Mouse (Mus musculus) heart, adult 2 months (tissue): ENCODE data around the gene Acsf2. TPM values are rescaled to one million over a fixed set of nuclear protein-coding genes. Genes with fewer than 3 reads are reported as not detected.

Experiments used
- DNase-seq, 2 experiments: peaks; one replicate each; pipeline ENCODE4 v3.0.0; 2021
- H3K27ac ChIP-seq: fragments of 200-600 bp; 2 replicates; pipeline ENCODE4 v1.8.1; 2022
- H3K27me3 ChIP-seq: fragments of 200-500 bp; 2 replicates; pipeline ENCODE4 v1.6.1; 2012; ENCODE audit warnings: mild to moderate bottlenecking, low read length, inconsistent platforms, mixed read lengths; ENCODE audit not compliant: control insufficient read depth, insufficient read depth
- H3K36me3 ChIP-seq: fragments of 200-500 bp; 2 replicates; pipeline ENCODE4 v1.6.1; 2012; ENCODE audit warnings: low read length, inconsistent platforms; ENCODE audit not compliant: control insufficient read depth, insufficient read depth
- H3K4me1 ChIP-seq: fragments of 200-500 bp; 2 replicates; pipeline ENCODE4 v1.6.1; 2011; ENCODE audit warnings: low read length; ENCODE audit not compliant: control insufficient read depth, insufficient read depth
- H3K4me3 ChIP-seq: fragments of 200-600 bp; 2 replicates; pipeline ENCODE4 v1.8.1; 2022
- H3K79me2 ChIP-seq: fragments of 200-500 bp; replicated peaks from 2 replicates; pipeline ENCODE4 v1.6.1; 2012; ENCODE audit warnings: mild to moderate bottlenecking, inconsistent platforms, low read length, moderate library complexity, mixed read lengths; ENCODE audit not compliant: control insufficient read depth, insufficient read depth
- H3K9ac ChIP-seq: fragments of 200-500 bp; 2 replicates; pipeline ENCODE4 v1.6.1; 2012; ENCODE audit warnings: low read depth, mild to moderate bottlenecking, control low read depth, inconsistent platforms, low read length, mixed read lengths
- CTCF ChIP-seq: fragments of 200-600 bp; IDR thresholded peaks from 2 replicates; pipeline ENCODE4 v1.8.1; 2022; ENCODE audit warnings: antibody characterized with exemption, mild to moderate bottlenecking, moderate library complexity
- EP300 ChIP-seq: fragments of 200-500 bp; IDR thresholded peaks from 2 replicates; pipeline ENCODE4 v1.6.1; 2011; ENCODE audit warnings: low read depth, low read length, control low read depth; ENCODE audit not compliant: insufficient read depth
- POLR2A ChIP-seq: fragments of 200-500 bp; IDR thresholded peaks from 2 replicates; pipeline ENCODE4 v1.6.1; 2011; ENCODE audit warnings: mild to moderate bottlenecking, low read depth, low read length, control low read depth; ENCODE audit not compliant: insufficient read depth
- WGBS: fragments of 180-500 bp; shearing (Covaris S2); methylation state at CpG from one replicate; pipeline ENCODE4 v1.1.7; 2018; 5-methylcytosine and 5-hydroxymethylcytosine counted together
- intact Hi-C: fragments of 180-260 bp; cut with DNase I; formaldehyde crosslinking; loops from one replicate; pipeline ENCODE4 v1.15.1; 2025
- polyA plus RNA-seq: library from polyadenylated mRNA; depleted of rRNA; stranded (reverse); fragments of >200 nt; gene quantifications from 2 replicates; pipeline ENCODE4 v1.2.3, GENCODE M21; 2012
- total RNA-seq, 2 experiments: library from RNA; stranded (reverse); gene quantifications; 2 replicates each; pipeline ENCODE4 v1.2.3; 2021

The Acsf2 gene
- total and polyA plus RNA-seq, 3 experiments: 19.8 to 26.4 (median 21.0) TPM

GRCm38 (mm10) chr11:94548888-94549690, 52.6 kb downstream of the Acsf2 start, which contains the start of gene Rsad1:
Gene Rsad1, minus strand, starts transcription at chr11:94549255.
- intact Hi-C loops: loop anchor here (5.0 kb wide), 3 partner anchors 168 to 222 kb away; partner anchors contain the start of gene Ankrd40
- Histone ChIP-seq H3K4me1 (peaks cover 5% of the 10 kb centered on the region; the same call in 1 of the 2 replicates), H3K4me3 (peak within 1 kb of the TSS; percentile 73), H3K79me2 (no peaks in the 10 kb centered on the region), H3K36me3 (no peaks in the 10 kb centered on the region), H3K27me3 (no peaks in the 10 kb centered on the region), H3K9ac (peak within 1 kb of the TSS; percentile 89), H3K27ac (peak within 1 kb of the TSS; percentile 96)
- 3% methylated on average over 49 of the region's 49 CpGs for WGBS
- TF ChIP-seq CTCF (no peak), EP300 (peak; percentile 80), POLR2A (peak; percentile 65)
- peak; percentile 95 to 96 for DNase-seq

- intact Hi-C loops: loop anchor here (5.0 kb wide), 3 partner anchors 169 to 221 kb away; partner anchors contain the start of gene Ankrd40
- TF ChIP-seq POLR2A: no peak
- no peak for TF ChIP-seq EP300
- no peak for TF ChIP-seq CTCF
- Histone ChIP-seq H3K9ac (peak overlapping the region; percentile 89), H3K79me2 (no peaks in the 10 kb centered on the region), H3K4me1 (peaks cover 5% of the 10 kb centered on the region; the same call in 1 of the 2 replicates), H3K27me3 (no peaks in the 10 kb centered on the region), H3K36me3 (no peaks in the 10 kb centered on the region), H3K27ac (peak overlapping the region; percentile 96), H3K4me3 (peak overlapping the region; percentile 73)
- 6% methylated on average over 24 of the region's 24 CpGs for WGBS
- peak in 1 of 2 experiments; percentile 67 for DNase-seq
Measured at GRCm38 (mm10) chr11:94548041-94548784, 53.5 kb downstream of the Acsf2 start.

GRCm38 (mm10) chr11:94547271-94547670, 54.4 kb downstream of the Acsf2 start:
- 87% methylated on average over 6 of the region's 6 CpGs for WGBS
- H3K4me3 ChIP-seq: no peak overlapping the region
- no peaks in the 10 kb centered on the region for H3K36me3 ChIP-seq
- intact Hi-C loops: loop anchor here (5.0 kb wide), 3 partner anchors 170 to 220 kb away; partner anchors contain the start of gene Ankrd40
- no peak for DNase-seq
- H3K9ac ChIP-seq: no peak overlapping the region
- no peak overlapping the region for H3K27ac ChIP-seq
- H3K79me2 ChIP-seq: no peaks in the 10 kb centered on the region
- TF ChIP-seq CTCF (no peak), POLR2A (no peak), EP300 (no peak)
- peaks cover 5% of the 10 kb centered on the region; the same call in 1 of the 2 replicates for H3K4me1 ChIP-seq
- H3K27me3 ChIP-seq: no peaks in the 10 kb centered on the region

GRCm38 (mm10) chr11:94546381-94546780, 55.3 kb downstream of the Acsf2 start:
- Histone ChIP-seq H3K4me3 (no peak overlapping the region), H3K4me1 (peaks cover 5% of the 10 kb centered on the region; the same call in 1 of the 2 replicates), H3K79me2 (no peaks in the 10 kb centered on the region), H3K9ac (no peak overlapping the region), H3K27ac (no peak overlapping the region), H3K27me3 (no peaks in the 10 kb centered on the region), H3K36me3 (no peaks in the 10 kb centered on the region)
- TF ChIP-seq EP300 (no peak), CTCF (no peak), POLR2A (no peak)
- intact Hi-C loops: loop anchor here (5.0 kb wide), 3 partner anchors 171 to 219 kb away; partner anchors contain the start of gene Ankrd40
- DNase-seq: no peak
- 95% methylated on average over 5 of the region's 5 CpGs for WGBS

GRCm38 (mm10) chr11:94544422-94544821, 57.2 kb downstream of the Acsf2 start:
- Histone ChIP-seq H3K4me3 (peak overlapping the region; percentile 26; the same call in 1 of the 2 replicates), H3K27ac (no peak overlapping the region)
- DNase-seq: peak in 1 of 2 experiments; percentile 29

More at GRCm38 (mm10) chr11:94544422-94544821, 57.2 kb downstream of the Acsf2 start:
- no peaks in the 10 kb centered on the region for H3K79me2 ChIP-seq
- no peaks in the 10 kb centered on the region for H3K27me3 ChIP-seq
- intact Hi-C loops: loop anchor here (5.0 kb wide), 2 partner anchors 57 to 122 kb away; partner anchors contain the start of gene Spata20
- peak overlapping the region; percentile 13; the same call in 1 of the 2 replicates for H3K9ac ChIP-seq
- 62% methylated on average over 18 of the region's 18 CpGs for WGBS
- H3K4me1 ChIP-seq: peaks cover 4% of the 10 kb centered on the region; the same call in 1 of the 2 replicates
- TF ChIP-seq POLR2A: no peak
- no peak for TF ChIP-seq CTCF
- TF ChIP-seq EP300: no peak
- H3K36me3 ChIP-seq: no peaks in the 10 kb centered on the region
